Mouse (Mus musculus) lung, embryonic 14.5 days (tissue): Measurements from ENCODE around the gene Caprin1. TPM values are rescaled to one million over a fixed set of nuclear protein-coding genes. Genes with fewer than 3 reads are reported as not detected.

ENCODE experiments used
- ATAC-seq: fragments of 200-750 bp; cut with Nextera tagmentation; 2 replicates; pipeline ENCODE4 v1.8.0; 2017; ENCODE audit warnings: mild to moderate bottlenecking, moderate TSS enrichment, moderate library complexity; ENCODE audit not compliant: insufficient read depth
- DNase-seq: peaks from one replicate; pipeline ENCODE4 v3.0.0-alpha.2; 2015
- H3K27ac ChIP-seq: fragments of 300-500 bp; sonication (generic); 2 replicates; pipeline ENCODE4 v1.5.1; 2014; ENCODE audit warnings: low read depth, mild to moderate bottlenecking, moderate library complexity
- H3K27me3 ChIP-seq: fragments of 300-500 bp; sonication (generic); 2 replicates; pipeline ENCODE4 v1.6.1; 2014; ENCODE audit warnings: low read length, control low read depth; ENCODE audit not compliant: insufficient read depth
- H3K36me3 ChIP-seq: fragments of 300-500 bp; sonication (generic); 2 replicates; pipeline ENCODE4 v1.6.1; 2014; ENCODE audit warnings: control low read depth; ENCODE audit not compliant: insufficient read depth
- H3K4me1 ChIP-seq: fragments of 300-500 bp; sonication (generic); 2 replicates; pipeline ENCODE4 v1.6.1; 2014; ENCODE audit warnings: antibody characterized with exemption, control low read depth; ENCODE audit not compliant: insufficient read depth
- H3K4me2 ChIP-seq: fragments of 300-500 bp; sonication (generic); 2 replicates; pipeline ENCODE4 v1.6.1; 2014; ENCODE audit warnings: mild to moderate bottlenecking
- H3K4me3 ChIP-seq: fragments of 300-500 bp; sonication (generic); 2 replicates; pipeline ENCODE4 v1.5.1; 2014; ENCODE audit warnings: low read depth, low read length
- H3K9ac ChIP-seq: fragments of 300-500 bp; sonication (generic); 2 replicates; pipeline ENCODE4 v1.6.1; 2014
- H3K9me3 ChIP-seq: fragments of 300-500 bp; sonication (generic); 2 replicates; pipeline ENCODE4 v1.6.1; 2016; ENCODE audit warnings: low read depth, low read length, control low read depth
- CTCF ChIP-seq: IDR thresholded peaks from 2 replicates; pipeline ENCODE4 v1.5.1; 2016; ENCODE audit warnings: antibody characterized with exemption, low read depth
- WGBS: fragments of 180-500 bp; shearing (Covaris S2); extraction: QIAGEN DNeasy Blood & Tissue Kit; methylation state at CpG from one replicate; pipeline ENCODE4 v1.1.7; 2014; 5-methylcytosine and 5-hydroxymethylcytosine counted together
- polyA plus RNA-seq: library from polyadenylated mRNA; unstranded; fragments of >200 nt; fragmentation: Nextera tagmentation; extraction: Ambion mirVana; gene quantifications from 2 replicates; pipeline ENCODE4 v1.2.1, GENCODE M21; 2014

Caprin1 gene
- polyA plus RNA-seq, 1 experiment from 2014 or later = 438 TPM

DNA sequence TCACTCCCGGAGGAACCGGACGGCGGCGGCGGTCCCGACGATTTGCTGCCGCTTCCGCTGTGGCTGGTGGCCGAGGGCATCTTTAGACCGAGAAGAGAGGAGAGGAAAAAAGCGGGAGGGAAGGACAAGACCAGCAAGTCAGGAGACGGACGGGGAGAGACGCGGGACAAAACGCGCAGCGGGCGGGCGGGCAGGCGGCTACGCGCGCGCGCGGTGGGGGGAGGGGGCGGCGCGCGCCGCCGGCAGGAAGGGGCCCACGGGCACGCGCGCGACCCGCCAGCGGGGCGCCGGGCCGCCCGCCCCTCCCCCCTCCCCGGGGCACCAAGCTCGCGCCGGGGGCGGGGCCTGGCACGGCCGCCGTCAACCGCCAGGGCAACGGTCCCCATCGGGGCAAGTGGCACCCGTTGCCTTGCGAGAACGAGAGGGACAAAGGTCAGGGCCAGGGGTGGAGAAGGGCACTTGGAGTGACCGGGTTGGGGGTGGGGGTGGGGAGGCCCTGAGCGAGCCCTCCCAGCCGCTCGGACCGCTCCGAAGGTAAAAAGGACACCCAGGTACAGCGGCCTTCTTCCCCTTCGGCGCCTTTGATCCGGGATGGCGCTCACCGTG lies 485 bp downstream of the Caprin1 start:
- H3K27ac ChIP-seq = peak overlapping the region; percentile 100
- 0 out of 2 replicates have a peak, but pooled peaks cover 5% of the 10 kb centered on the region for H3K4me1 ChIP-seq
- peak overlapping the region; percentile 98 for H3K4me3 ChIP-seq
- under 1% methylated on average over 45 of the region's 72 CpGs for WGBS
- peak; percentile 59 for ATAC-seq
- no peaks in the 10 kb centered on the region for H3K9me3 ChIP-seq
- peak overlapping the region; percentile 99 for H3K9ac ChIP-seq
- H3K27me3 ChIP-seq = no peaks in the 10 kb centered on the region
- TF ChIP-seq CTCF = peak; percentile 31; the same call in 1 of the 2 replicates
- peak; percentile 89 for DNase-seq
- H3K4me2 ChIP-seq = peak overlapping the region; percentile 72
- H3K36me3 ChIP-seq = peaks cover 29% of the 10 kb centered on the region

DNA sequence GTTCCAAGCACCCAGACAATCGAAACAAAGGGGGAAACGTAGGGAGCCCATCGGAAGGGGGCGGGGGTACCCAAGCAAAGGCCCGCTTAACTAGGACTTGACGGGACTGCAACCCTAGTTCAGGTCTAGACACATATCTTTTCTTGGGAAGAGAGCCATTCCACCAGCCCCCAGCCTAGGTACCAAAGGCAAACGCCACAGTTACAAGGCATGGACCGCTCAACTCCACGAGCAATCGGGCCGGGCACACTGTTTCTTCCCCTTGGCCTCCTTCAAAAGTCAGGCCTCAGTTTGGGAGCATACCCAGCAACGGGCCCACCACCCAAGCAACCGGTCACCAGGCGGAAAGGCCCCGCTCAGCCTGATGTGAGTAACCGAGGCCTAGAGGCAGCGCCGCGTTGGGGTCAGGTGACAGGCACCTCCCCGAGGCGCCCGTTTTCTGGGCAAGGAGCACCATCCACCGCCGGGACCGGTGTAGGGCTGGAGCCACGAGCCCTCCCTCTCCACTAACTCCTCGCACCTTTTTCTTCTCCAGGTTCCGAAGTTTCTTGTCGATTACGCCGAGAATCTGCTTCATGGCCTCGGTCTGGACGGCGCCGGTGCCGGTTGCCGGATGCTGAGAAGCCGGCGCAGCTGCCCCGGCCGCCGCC lies 1.1 kb downstream of the Caprin1 start:
- H3K4me3 ChIP-seq = peak overlapping the region; percentile 98
- peak; percentile 44; the same call in 1 of the 2 replicates for ATAC-seq
- no peaks in the 10 kb centered on the region for H3K27me3 ChIP-seq
- H3K27ac ChIP-seq = peak overlapping the region; percentile 100
- no peaks in the 10 kb centered on the region for H3K9me3 ChIP-seq
- peaks cover 32% of the 10 kb centered on the region for H3K36me3 ChIP-seq
- H3K4me2 ChIP-seq = peak overlapping the region; percentile 72
- WGBS = under 1% methylated on average over 42 of the region's 42 CpGs
- H3K9ac ChIP-seq = peak overlapping the region; percentile 99
- TF ChIP-seq CTCF = no peak
- H3K4me1 ChIP-seq = 0 out of 2 replicates have a peak, but pooled peaks cover 5% of the 10 kb centered on the region
- DNase-seq = peak; percentile 68

GRCm38 (mm10) chr2:103795843-103796210 lies 1.6 kb downstream of the Caprin1 start:
- Histone ChIP-seq H3K27ac (peak overlapping the region; percentile 100), H3K27me3 (no peaks in the 10 kb centered on the region), H3K36me3 (peaks cover 37% of the 10 kb centered on the region), H3K9ac (peak overlapping the region; percentile 99), H3K4me3 (peak overlapping the region; percentile 98), H3K4me1 (0 out of 2 replicates have a peak, but pooled peaks cover 5% of the 10 kb centered on the region), H3K9me3 (no peaks in the 10 kb centered on the region), H3K4me2 (peak overlapping the region; percentile 72)
- 1% methylated on average over 11 of the region's 11 CpGs for WGBS
- ATAC-seq (peak; percentile 67), DNase-seq (peak; percentile 88)
- TF ChIP-seq CTCF = no peak

DNA sequence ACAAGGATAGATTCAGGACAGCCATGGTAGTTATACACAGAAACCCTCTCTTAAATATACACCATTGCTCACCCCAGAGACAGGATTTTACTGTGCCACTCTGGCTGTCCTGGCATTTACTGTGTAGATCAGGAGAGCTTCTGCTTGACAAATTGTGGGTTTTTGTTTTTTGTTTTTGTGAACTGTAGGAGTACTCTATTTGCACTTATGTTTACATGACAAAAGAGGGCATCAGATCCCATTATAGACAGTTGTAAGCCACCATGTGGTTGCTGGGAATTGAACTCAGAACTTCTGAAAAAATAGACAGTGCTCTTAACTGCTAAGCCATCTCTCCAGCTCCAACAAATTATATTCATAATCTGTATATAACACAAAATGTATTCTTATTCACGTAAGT lies 5.4 kb downstream of the Caprin1 start:
- no peak overlapping the region for H3K9ac ChIP-seq

DNA sequence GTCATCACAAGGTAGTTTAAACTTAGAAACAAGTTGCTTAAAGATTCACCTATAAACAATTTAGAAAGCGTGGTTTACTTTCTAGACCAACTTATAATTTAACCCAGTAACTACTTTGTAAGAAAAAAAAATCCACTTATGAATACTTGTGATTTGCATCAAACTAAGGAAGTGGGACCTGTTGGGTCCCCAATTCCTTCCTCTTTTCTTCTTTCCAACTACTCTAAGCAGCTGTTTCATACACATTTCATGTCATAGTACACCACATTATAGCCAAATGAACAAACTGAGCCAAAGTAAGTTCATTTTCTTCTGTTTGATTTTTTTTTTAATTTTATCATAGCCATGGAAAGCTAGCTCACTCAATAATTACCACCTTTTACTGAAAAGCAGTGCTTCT lies 11.7 kb downstream of the Caprin1 start:
- Histone ChIP-seq H3K4me1 (no peaks in the 10 kb centered on the region), H3K4me2 (no peak overlapping the region), H3K9ac (no peak overlapping the region), H3K4me3 (no peak overlapping the region), H3K36me3 (peaks cover 66% of the 10 kb centered on the region), H3K9me3 (no peaks in the 10 kb centered on the region), H3K27me3 (no peaks in the 10 kb centered on the region), H3K27ac (no peak overlapping the region)
- TF ChIP-seq CTCF = no peak
- WGBS = 92% methylated on average over 1 of the region's 1 CpGs
- DNase-seq = no peak
- ATAC-seq = no peak

More for the DNA sequence above, 5.4 kb downstream of the Caprin1 start:
- no peak for DNase-seq
- no peak for ATAC-seq
- Histone ChIP-seq H3K4me3 (no peak overlapping the region), H3K4me2 (no peak overlapping the region), H3K27ac (no peak overlapping the region), H3K4me1 (0 out of 2 replicates have a peak, but pooled peaks cover 5% of the 10 kb centered on the region), H3K36me3 (peaks cover 67% of the 10 kb centered on the region), H3K27me3 (no peaks in the 10 kb centered on the region), H3K9me3 (no peaks in the 10 kb centered on the region)
- WGBS = 90% methylated on average over 1 of the region's 1 CpGs
- no peak for TF ChIP-seq CTCF

DNA sequence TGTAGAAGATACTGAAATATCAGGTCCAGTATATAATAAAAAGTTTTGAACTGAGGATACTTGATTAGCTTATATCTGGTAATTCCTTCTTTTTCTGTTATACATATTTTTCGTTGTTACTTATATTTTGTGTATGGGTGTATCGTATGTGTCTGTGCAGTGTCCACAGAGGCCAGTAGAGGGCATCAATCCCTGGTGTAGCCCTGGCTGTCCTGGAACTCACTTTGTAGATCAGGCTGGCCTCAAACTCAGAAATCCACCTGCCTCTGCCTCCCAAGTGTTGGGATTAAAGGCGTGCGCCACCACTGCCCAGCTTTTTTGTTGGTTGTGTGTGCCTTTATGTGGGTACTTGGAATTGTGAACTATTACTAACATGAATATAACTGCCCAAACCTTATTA lies 12.8 kb downstream of the Caprin1 start:
- TF ChIP-seq CTCF = peak; percentile 54
- no peaks in the 10 kb centered on the region for H3K4me1 ChIP-seq
- H3K36me3 ChIP-seq = peaks cover 67% of the 10 kb centered on the region

GRCm38 (mm10) chr2:103762492-103762891 lies 35.0 kb downstream of the Caprin1 start:
- 56% methylated on average over 1 of the region's 1 CpGs for WGBS
- TF ChIP-seq CTCF = no peak
- no peak overlapping the region for H3K27ac ChIP-seq
- H3K36me3 ChIP-seq = peaks cover 36% of the 10 kb centered on the region
- H3K9me3 ChIP-seq = no peaks in the 10 kb centered on the region
- peak overlapping the region; percentile 87 for H3K4me2 ChIP-seq
- H3K27me3 ChIP-seq = no peaks in the 10 kb centered on the region
- ATAC-seq (no peak), DNase-seq (peak; percentile 17)
- no peak overlapping the region for H3K4me3 ChIP-seq
- H3K9ac ChIP-seq = no peak overlapping the region
- peaks cover 6% of the 10 kb centered on the region; the same call in 1 of the 2 replicates for H3K4me1 ChIP-seq

More for the DNA sequence above, 12.8 kb downstream of the Caprin1 start:
- Histone ChIP-seq H3K27me3 (no peaks in the 10 kb centered on the region), H3K9me3 (no peaks in the 10 kb centered on the region), H3K4me2 (no peak overlapping the region), H3K9ac (no peak overlapping the region), H3K27ac (no peak overlapping the region), H3K4me3 (no peak overlapping the region)
- no peak for ATAC-seq
- DNase-seq = peak; percentile 50
- 84% methylated on average over 4 of the region's 4 CpGs for WGBS
